Mouse (Mus musculus) ZHBTc4 (cell line): Measurements from ENCODE around the gene 4930452B06Rik.
A peak's percentile ranks its signal among the peaks of the same experiment; 100 is the strongest.
"Not testable (repeated sequence)": the region's sequence is repeated elsewhere in the genome, so short reads cannot be mapped to it uniquely, and the experiment has no call there.

Experiments used
- DNase-seq: peaks from one replicate; pipeline ENCODE4 v3.0.0-alpha.2; 2011; ENCODE audit warnings: low read depth, low spot score

4930452B06Rik gene

DNA sequence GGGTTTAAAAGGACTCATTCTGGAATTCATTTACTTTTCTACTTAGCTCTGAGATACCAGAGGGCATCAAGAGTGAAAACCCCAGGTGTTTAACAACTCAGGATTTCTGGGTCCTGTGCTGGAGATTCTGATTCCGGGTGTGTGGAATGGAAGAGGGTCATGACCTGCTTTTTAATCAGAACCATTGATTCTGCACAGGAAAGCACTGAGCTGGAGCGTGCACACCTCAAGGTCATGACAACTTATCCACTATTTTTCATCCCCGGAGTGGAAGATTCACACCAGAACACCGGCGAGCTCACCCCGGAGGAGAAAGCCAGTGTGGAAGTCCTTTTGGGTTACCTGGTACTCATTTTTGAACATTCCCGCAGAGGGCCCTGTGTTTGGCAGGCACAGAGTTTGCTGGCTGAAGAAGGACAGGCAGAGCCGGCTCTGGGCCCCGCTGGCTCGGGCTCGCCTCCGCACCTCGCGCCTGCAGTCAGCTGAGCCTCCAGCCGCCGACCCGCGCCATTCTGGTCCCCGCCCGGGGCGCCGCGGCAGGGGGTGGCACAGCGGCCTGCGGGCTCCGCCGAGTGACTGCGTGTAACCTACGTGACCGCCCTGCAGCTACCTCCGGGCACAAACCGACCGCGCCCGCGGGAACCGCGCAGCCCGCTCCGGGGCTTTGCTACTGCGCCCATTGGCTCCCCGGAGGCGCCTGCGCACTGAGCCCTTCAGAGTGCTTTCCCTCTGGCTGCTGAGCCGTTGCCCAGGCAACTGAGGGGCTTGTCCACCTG lies at the start of gene 4930452B06Rik:
TSS of gene 4930452B06Rik (minus strand) at position 605 of the 776 bp plus-strand sequence.
- DNase-seq: peak; percentile 97

DNA sequence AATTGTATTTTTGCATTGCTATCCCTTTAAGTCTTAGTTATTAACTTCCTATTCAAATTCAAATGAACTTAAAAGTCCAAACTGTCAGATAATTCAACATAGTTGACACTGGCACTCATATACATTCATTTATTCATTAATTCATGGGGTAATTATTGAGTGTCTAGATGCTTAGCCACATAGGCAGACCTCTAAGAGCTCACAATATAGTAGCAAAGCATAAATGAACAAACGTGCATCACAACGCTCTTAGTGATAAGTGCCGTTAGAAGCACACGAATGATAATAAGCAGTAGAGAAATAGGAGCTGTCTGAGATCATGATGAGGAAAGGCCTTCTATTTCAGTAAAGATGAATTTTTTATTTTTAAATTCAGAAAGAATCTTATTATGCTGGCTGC lies 46.6 kb upstream of the 4930452B06Rik start:
- DNase-seq: no peak

DNA sequence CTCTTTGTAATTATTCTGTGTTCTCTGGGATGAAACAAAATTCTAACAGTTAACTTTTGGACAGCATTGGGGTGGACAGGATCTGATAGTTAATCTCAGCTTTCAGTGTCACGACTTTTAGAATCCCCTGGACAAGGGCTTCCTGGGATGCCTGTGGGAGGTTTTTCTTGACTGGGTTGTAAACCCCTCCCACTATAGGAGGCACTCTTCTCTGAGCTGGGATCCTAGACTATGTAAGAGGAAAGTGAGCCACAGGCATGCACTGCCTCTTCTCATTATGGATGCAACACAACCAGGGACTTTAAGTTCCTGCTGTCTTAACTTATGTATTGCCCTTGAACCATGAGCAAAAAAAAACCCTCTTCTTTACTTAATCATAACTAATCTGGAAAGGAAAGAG lies 23.4 kb upstream of the 4930452B06Rik start:
- DNase-seq: no peak

DNA sequence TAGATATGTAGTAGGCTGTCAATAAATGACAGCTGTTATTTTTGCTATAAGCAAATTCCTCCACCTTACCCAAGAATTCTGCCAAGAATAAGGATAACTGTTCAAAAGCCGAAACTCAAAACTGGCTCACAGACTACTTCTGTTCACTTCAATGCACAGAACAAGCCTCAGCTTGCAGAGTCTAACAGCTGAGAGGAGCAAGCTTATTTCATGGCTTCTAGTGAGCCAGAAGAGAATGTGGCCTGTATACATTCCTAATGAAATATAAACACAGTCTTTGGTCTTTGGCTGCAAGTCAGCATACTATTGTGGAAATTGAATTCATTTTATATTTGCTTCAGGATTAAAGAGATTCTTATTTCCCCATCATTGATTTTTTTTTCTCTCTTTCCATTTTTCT lies 22.4 kb upstream of the 4930452B06Rik start:
- DNase-seq: no peak

DNA sequence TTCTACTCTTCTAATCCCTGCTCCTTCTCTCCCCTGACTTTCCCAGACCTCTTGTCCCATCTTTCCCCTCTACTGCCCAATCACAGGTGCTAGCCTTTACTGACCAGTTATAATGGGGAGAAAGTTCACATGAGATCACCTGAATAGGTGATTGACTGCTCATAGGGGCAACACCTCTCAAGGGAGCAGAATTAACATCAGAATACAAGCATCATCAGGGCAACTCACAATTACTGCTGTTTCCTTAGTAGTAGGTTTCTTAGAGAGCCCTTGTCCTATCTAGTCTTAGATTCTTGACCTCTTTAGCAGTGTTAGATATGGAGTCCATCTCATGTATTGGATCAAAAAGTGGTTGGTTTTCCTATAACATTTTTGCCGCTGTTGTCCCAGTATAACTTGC lies 20.1 kb upstream of the 4930452B06Rik start:
- peak; percentile 51 for DNase-seq

DNA sequence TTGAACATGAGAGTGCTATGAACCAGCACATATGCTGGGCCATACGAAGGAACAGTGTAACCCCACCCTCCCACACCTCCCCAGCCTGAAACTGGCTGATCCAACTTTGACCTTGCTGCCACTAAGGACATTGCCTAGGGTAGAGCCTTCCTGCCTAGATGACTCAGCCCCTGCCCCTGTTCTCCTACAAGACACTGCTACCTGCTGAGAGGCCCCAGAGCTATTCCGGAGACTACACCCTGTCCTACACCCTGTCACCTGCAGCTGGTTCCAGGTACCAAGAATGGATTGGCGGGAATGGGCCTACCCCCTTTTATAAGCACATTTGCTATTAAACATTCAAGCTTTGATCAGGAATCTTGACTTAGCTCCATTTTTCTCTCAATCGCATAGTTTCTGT lies 13.9 kb upstream of the 4930452B06Rik start:
- DNase-seq: peak; percentile 64

DNA sequence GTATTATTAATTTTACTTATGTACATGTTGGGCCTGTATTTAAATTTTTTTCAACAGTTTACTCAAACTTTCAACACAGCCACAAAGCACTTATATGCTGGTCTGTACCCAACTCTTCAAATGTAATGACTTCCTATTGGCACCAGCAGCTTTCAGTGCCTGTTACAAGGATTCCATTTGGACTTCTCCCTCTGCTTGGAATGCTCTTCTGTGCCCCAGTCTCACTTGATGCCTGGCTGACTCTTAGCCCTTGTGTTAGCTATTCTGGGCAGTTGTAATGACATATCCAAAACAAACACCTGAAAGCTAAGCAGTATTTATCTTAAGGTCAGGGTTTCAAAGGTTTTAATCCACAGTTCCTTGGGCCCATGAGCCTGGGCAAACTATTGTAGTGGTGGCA lies 5.7 kb downstream of the 4930452B06Rik start:
- DNase-seq: no peak

DNA sequence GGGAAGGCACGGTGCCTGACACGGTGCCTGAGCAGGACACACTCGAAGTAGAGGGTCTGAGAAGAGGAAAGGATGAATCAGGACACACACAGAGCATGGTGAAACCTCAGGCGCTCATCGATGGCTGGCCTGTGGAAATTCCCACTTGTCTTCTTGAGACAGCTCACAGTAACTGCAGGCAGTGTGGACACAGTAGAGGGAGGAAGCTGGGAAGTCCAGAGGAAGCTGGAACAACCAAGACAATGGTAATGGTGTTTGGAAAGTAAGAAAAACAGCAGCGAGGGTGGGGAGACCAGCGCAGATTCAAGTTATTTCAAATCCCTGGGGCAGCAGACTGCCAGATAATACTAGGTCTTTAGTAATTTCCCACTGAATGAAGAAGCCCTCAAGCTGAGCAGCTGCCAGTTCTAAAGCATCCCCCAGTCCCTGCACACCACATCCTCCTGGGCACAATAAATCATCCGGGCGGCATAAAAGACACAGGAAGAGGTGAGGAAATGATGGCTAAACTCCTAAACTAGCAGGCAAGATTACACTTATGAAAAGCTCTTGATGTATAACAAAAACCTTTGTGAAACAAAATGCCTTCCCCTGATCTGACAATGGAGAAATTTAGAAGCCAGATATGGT lies 24.3 kb downstream of the 4930452B06Rik start:
- no peak for DNase-seq

DNA sequence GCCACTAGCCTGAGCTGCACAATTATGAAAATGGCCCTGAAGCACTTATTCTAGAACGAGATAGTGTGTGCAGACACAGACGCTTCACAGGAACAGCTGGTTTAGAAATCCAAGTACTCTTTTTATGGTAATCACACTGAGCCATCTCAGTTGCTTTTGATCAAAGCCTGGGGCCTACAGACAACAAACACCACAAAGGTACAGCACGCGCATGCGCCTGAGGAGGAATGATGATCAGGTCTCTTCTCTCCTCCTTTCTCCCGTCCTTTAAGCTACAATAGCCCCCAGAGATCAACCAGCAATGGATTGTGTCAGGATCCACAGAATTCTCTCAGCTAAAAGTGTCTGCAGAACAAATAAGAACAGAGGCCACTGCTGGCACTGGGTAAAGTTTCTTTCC lies 33.8 kb downstream of the 4930452B06Rik start:
- no peak for DNase-seq

DNA sequence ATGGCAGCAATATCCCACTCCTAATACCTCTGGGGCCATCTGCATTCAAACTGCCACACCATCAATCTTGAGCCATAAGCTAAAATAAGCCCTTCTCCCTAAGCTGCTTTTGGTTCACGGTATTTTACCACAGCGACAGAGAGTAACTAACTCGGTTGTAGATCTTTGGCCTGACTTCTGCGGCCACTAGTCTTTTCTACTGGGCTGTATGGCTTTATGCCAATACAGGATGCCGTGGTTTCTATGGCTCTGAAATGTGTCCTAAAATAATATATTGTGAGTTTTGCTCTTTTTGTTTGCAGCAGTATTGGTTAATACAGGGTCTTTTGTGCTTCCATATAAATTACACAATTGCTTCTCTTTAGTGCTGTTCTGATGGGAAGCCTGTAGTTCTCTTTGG lies 37.6 kb downstream of the 4930452B06Rik start:
- no peak for DNase-seq

DNA sequence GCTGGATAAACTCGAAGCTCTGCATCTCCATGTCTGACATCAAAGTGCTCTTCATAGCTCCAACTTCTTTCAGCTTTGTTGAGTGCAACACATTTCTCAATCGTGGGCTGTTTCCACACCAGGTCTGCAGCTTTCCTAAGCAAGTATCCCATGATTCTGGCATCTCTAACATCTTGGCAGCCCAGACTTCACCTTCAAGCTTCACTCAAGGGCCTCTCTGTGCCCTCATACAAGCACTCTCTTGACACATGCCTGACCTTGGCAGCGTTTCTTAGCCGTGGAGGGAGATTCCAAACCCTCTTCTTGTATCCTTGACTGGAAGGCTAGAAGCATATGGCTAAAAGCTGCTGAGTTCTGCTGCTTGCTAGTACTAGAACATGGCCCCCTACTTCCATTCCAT lies 38.6 kb downstream of the 4930452B06Rik start:
- DNase-seq: no peak

DNA sequence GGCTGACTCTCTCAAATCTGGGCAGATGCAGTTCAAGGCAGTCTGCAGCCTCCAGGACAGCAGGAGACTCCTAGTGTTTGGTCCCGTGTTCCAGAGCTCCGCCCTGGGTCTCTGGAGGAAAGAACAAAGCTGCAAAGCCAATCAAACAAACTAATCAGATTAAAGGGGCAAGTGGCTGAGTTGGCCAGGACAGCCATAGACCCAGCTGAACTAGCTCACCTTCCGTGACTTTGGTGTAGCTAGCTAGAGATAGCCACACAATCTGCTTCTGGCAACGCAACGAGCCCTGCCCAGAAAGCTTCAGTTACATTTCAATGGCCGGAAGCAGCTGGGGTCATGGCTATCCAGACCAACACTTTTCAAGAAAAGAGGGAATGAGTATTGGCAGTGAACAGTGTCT lies 44.9 kb downstream of the 4930452B06Rik start:
- peak; percentile 81 for DNase-seq

DNA sequence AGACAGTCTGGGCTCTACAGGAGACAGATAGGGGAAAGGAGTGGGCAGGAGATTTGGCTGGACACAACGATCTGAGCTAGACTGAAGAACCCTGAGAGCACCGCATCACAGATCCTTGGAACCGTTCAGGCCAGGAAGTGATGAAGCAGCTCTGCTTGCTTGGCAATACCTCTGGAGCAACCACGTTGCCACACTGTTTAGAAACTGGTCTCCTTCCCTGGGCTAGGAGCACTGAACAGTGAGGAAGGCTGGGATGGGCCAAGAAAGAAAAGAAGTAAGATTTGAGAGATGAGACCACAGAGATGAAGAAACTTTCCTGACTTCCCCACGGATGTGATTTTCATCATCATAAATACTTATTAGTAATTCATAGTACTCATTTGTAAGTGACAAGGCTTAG lies 45.5 kb downstream of the 4930452B06Rik start:
- no peak for DNase-seq

DNA sequence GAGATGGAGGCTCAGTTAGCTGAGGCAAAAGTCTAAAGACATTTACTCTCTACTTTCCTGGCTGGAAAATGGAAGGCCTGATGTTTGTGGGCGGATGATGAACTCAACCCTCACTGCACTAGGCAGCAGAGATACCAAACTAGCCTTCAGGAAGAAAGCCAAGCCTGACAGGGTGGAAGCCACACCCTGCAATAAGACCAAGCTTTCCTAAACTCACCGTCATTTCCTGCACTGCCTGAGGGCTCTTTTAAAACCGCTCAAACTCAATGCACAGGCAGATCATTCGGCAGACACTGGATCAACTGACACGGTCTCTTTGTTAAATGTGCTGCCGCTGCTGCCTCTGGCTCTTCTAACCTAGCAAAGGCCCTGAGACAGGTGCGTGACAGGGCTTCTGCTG lies 50.4 kb downstream of the 4930452B06Rik start:
- peak; percentile 82 for DNase-seq

DNA sequence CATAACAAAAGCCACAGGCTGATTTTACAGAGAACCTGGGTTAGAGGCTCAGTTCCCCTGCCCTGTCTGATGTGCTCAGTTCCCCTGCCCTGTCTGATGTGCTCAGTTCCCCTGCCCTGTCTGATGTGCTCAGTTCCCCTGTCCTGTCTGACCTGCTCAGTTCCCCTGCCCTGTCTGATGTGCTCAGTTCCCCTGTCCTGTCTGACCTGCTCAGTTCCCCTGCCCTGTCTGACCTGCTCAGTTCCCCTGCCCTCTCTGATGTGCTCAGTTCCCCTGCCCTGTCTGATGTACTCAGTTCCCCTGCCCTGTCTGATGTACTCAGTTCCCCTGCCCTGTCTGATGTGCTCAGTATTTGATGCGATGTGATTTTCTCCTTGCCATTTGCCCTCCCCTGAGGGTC lies 51.6 kb downstream of the 4930452B06Rik start:
- not testable (repeated sequence) for DNase-seq

DNA sequence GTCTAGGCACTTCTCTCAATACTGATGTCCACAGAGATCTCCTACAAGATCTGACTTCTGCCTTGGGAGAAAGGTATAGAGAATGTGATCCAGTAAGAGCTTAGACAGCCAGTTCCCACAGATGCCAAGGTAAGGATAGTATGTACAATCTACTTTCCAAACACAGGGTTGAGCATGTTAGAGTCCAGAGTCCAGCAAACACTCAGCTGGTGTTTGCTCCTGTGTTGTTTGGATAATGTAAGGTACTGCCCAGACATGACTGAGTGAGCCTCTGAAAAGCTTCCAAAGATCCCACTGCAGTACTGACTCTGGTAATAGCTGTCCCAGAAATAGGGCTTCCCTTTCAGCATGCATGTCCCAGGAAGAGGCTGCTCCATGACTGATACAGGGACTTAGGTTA lies 54.0 kb downstream of the 4930452B06Rik start:
- no peak for DNase-seq

DNA sequence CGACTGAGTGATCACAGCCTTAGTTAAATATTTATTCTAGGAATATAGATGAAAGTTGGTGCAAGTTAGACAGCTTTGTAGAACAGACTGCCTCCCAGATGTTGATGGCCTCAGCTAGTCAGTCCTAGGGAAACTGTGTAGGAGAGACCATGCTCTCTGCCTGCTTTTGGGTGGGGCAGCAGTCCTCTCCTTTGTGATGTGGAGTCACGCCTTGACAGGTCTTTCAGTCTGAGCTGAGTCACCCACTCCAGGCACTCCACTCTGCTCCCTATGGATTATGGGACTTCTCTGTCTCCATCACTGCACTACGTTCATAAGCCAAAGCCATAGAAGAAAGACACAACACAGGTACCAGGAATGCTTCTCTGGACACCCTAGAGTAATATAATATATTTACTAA lies 55.9 kb downstream of the 4930452B06Rik start:
- DNase-seq: peak; percentile 21

DNA sequence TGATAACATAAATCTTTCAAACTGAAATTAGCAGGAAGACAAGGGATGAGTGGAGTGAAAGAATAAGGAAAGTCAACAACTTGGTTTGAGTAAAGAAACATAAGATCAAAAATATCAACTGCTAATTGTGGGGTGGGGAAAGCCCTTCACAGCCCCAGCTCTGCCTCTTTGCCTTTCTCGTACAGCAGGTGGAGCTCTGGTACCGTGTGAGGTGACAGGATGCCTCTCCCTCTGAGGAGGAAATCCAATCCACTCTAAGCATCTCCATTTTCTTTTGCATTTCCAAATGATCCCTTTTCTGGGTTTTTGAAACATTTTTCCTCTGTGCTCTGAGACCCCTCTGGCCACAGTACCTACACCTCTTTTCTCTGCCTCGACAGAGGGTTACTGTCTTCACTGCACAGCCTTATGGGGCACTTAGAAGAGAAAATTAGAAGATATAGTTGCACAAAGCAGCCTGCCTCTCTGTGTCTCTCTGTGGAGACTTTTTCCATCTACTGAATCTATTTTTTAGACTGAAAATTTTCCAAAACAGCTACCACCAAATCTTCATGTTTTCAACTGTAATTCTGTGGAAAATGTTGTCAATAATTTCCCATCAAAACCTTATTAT lies 57.4 kb downstream of the 4930452B06Rik start:
- DNase-seq: peak; percentile 77

DNA sequence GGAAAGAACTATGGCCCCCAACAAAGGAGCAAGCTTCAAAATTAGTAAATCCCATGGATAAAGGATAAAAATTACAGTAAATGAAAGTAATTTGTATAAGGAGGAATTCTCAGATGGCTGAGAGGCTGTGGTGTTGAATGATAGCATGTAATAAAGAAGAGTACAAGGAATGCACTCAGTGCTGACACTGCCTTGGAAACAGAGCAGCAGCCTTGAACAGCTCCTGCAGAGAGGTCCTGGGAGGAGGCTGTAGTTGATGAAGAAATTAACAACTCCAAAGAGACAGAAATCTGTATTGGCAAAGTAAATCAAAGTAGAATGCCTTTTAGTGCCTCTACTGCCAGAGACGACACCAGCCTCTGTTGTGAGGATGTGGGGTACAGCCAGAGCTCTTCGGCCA lies 61.1 kb downstream of the 4930452B06Rik start:
- no peak for DNase-seq

DNA sequence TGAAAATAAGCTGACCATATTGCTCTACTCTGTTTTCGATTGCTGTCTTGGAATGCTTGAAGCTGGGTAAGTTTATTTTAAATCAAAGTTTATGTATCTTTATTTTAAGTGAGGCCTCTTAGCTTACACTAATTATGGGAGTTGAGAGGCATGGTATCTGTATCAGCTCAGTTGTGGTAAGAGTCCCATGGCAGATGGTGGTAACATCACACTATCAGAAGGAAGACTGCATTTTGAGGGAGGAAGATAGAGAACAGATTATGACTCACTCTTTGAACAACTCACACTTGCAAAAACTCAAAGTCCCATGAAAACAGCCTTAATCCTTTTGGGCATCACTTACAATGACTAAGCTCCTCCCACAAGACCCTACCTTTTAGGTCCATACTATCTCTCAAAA lies 81.0 kb downstream of the 4930452B06Rik start:
- DNase-seq: no peak

DNA sequence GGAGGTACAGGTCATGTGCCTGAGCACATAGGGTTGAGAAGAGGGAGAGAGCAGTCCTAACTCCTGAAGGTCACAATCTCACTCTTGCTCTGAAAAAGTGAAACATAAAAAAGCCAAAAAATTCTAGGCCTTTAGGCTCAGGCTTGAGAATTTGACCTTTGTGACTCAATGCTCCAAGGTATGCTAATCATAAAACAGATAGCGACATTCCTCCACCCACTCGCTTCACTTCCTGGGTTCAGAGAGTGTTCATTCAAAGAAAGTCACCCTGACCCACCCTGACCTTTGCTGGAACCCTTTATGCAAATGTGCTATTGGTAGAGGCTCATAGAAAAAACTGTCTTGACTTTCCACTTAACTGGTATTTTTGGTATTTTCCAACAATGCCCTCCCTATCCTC lies 115.0 kb downstream of the 4930452B06Rik start:
- DNase-seq: peak; percentile 63

DNA sequence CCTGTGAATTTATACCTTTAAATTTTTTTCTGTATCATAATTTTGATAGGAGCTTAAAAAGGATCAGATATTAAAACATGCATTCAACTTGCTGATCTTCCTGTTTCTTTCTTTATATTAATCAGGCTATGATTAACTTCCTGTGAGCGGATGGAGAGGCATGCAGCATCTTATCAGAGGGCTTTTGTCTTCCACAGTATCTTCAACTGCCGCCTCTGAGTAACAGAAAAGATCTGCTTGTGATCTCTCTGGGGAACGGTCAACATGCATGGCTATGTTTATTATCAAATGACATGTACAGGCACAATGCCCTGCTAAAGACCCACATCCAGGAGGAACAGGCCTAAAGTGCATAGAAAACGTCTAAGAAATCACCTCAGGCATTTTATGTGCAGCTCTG lies 116.9 kb downstream of the 4930452B06Rik start:
- DNase-seq: no peak

DNA sequence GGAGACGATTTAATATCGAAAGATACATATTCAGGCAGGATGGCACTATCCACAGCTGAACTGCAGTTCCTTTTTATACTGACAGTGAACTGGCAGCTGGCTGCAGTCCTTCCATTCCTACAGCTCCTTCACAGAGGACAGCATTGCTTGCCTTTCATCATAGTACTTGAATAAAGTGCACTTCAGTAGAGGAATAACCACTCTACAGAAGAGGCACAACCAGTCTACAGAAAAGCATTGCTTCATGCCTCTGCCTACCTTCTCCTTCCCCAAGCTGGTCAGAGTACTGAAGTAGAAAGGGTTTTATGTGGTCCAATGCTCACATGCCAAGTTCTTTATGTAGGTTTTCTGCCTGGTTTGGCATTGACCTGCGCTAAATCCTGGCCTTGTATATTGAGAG lies 130.0 kb downstream of the 4930452B06Rik start:
- no peak for DNase-seq
